Mouse (Mus musculus) stomach, postnatal 0 days (tissue): ENCODE measurements around the gene Gldc. TPM values are rescaled to one million over a fixed set of nuclear protein-coding genes. Genes with fewer than 3 reads are reported as not detected.

ENCODE experiments used
- ATAC-seq: fragments of 200-750 bp; cut with Nextera tagmentation; 2 replicates; pipeline ENCODE4 v1.8.0; 2017; ENCODE audit not compliant: low FRiP score, low TSS enrichment
- DNase-seq: peaks from one replicate; pipeline ENCODE4 v3.0.0-alpha.2; 2016; ENCODE audit warnings: low spot score
- H3K27ac ChIP-seq: fragments of 300-500 bp; sonication (generic); replicated peaks from 2 replicates; pipeline ENCODE4 v1.5.1; 2014; ENCODE audit warnings: mild to moderate bottlenecking, control low read depth
- H3K27me3 ChIP-seq: fragments of 300-500 bp; sonication (generic); 2 replicates; pipeline ENCODE4 v1.6.1; 2014; ENCODE audit warnings: low read length; ENCODE audit not compliant: control insufficient read depth, insufficient read depth
- H3K36me3 ChIP-seq: fragments of 300-500 bp; sonication (generic); 2 replicates; pipeline ENCODE4 v1.6.1; 2014; ENCODE audit warnings: low read length, mixed read lengths; ENCODE audit not compliant: control insufficient read depth, insufficient read depth
- H3K4me1 ChIP-seq: fragments of 300-500 bp; sonication (generic); replicated peaks from 2 replicates; pipeline ENCODE4 v1.6.1; 2014; ENCODE audit warnings: antibody characterized with exemption; ENCODE audit not compliant: control insufficient read depth, insufficient read depth
- H3K4me2 ChIP-seq: fragments of 300-500 bp; sonication (generic); replicated peaks from 2 replicates; pipeline ENCODE4 v1.6.1; 2014; ENCODE audit warnings: low read depth, mild to moderate bottlenecking, control low read depth, moderate library complexity
- H3K4me3 ChIP-seq: fragments of 300-500 bp; sonication (generic); 2 replicates; pipeline ENCODE4 v1.5.1; 2014; ENCODE audit warnings: low read depth, low read length, control low read depth
- H3K9ac ChIP-seq: fragments of 300-500 bp; sonication (generic); 2 replicates; pipeline ENCODE4 v1.6.1; 2014; ENCODE audit warnings: mild to moderate bottlenecking, low read length, control low read depth, mixed read lengths
- H3K9me3 ChIP-seq: fragments of 300-500 bp; sonication (generic); 2 replicates; pipeline ENCODE4 v1.6.1; 2016; ENCODE audit warnings: low read length; ENCODE audit not compliant: control insufficient read depth
- CTCF ChIP-seq: IDR thresholded peaks from 2 replicates; pipeline ENCODE4 v1.5.1; 2016; ENCODE audit warnings: antibody characterized with exemption, low read depth, mild to moderate bottlenecking, moderate library complexity
- EP300 ChIP-seq: optimal IDR thresholded peaks from 2 replicates; pipeline ENCODE3; 2016; ENCODE audit warnings: antibody characterized with exemption
- WGBS: fragments of 180-500 bp; shearing (Covaris S2); extraction: QIAGEN DNeasy Blood & Tissue Kit; methylation state at CpG from one replicate; pipeline ENCODE4 v1.1.7; 2014; 5-methylcytosine and 5-hydroxymethylcytosine counted together
- polyA plus RNA-seq: library from polyadenylated mRNA; unstranded; fragments of >200 nt; fragmentation: Nextera tagmentation; extraction: Ambion mirVana; gene quantifications from 2 replicates; pipeline ENCODE4 v1.2.1, GENCODE M21; 2015

The Gldc gene
- polyA plus RNA-seq, 1 experiment from 2014 or later = 18.3 TPM

DNA sequence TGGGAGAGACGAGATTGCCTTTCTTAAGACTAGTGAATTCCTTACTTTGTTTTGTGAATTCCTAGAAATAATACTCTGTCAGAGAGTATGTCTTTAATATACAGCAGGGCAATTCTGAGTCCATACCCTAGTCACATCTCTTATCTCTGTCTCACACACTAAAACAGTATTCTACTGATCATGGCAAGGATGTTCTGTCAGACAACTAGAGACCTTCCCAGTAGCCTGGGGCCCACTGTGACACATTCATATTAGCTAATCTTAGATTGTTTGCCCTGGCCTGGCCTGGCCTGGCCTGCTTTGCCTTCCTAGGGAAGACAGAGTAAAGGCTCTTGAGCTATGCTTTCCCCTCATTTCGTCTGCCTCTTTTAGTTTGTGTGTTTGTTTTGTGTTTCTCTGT, 124.6 kb downstream of the Gldc start:
- no peak for ATAC-seq
- no peaks in the 10 kb centered on the region for H3K4me1 ChIP-seq
- no peak for DNase-seq
- no peak overlapping the region for H3K4me2 ChIP-seq
- WGBS = 80% methylated on average over 2 of the region's 2 CpGs
- TF ChIP-seq CTCF (no peak), EP300 (no peak)
- H3K36me3 ChIP-seq = no peaks in the 10 kb centered on the region
- no peak overlapping the region for H3K9ac ChIP-seq
- H3K9me3 ChIP-seq = no peaks in the 10 kb centered on the region
- H3K4me3 ChIP-seq = no peak overlapping the region
- H3K27ac ChIP-seq = no peak overlapping the region
- no peaks in the 10 kb centered on the region for H3K27me3 ChIP-seq

Other genes starting within 250 kb of the Gldc start
- gene Trpd52l3, start 171.6 kb downstream of the Gldc start, polyA plus RNA-seq = not detected in 2 replicates
- 23.4 and 26.5 TPM in 2 replicates for gene Uhrf2, start 144.9 kb downstream of the Gldc start, polyA plus RNA-seq
- 0.18 and 0.25 TPM in 2 replicates for gene Mbl2, start 57.5 kb upstream of the Gldc start, polyA plus RNA-seq